Mouse (Mus musculus) heart, embryonic 14.5 days (tissue): ENCODE measurements around the gene Zfp362. TPM values are rescaled to one million over a fixed set of nuclear protein-coding genes. Genes with fewer than 3 reads are reported as not detected.

ENCODE experiments used
- ATAC-seq: fragments of 200-750 bp; cut with Nextera tagmentation; 2 replicates; pipeline ENCODE4 v1.8.0; 2017; ENCODE audit warnings: low read depth, moderate TSS enrichment; ENCODE audit not compliant: insufficient number of reproducible peaks, insufficient read depth, low FRiP score
- H3K27ac ChIP-seq, 2 experiments: fragments of 200-500 bp in 1 of 2; fragments of 300-500 bp in 1 of 2; sonication (generic) in 1 of 2; replicated peaks in 1 of 2; 2 replicates each; pipeline ENCODE4 v1.5.1; 2012 to 2014; ENCODE audit warnings: low read depth in 2 of 2, low read length in 2 of 2, control low read depth in 1 of 2, mild to moderate bottlenecking in 1 of 2, mixed read lengths in 1 of 2; ENCODE audit not compliant: control insufficient read depth in 1 of 2, insufficient read depth in 1 of 2
- H3K27me3 ChIP-seq: fragments of 300-500 bp; sonication (generic); 2 replicates; pipeline ENCODE4 v1.6.1; 2014; ENCODE audit warnings: mild to moderate bottlenecking, low read length, control low read depth; ENCODE audit not compliant: control insufficient read depth, insufficient read depth
- H3K36me3 ChIP-seq: fragments of 300-500 bp; sonication (generic); 2 replicates; pipeline ENCODE4 v1.6.1; 2014; ENCODE audit warnings: mild to moderate bottlenecking, control low read depth, low read length, mixed read lengths; ENCODE audit not compliant: control insufficient read depth, insufficient read depth
- H3K4me1 ChIP-seq, 2 experiments: fragments of 200-500 bp in 1 of 2; fragments of 300-500 bp in 1 of 2; sonication (generic) in 1 of 2; 2 replicates each; pipeline ENCODE4 v1.6.1; 2012 to 2014; ENCODE audit warnings: low read length in 2 of 2, control low read depth in 1 of 2, mixed read lengths in 1 of 2; ENCODE audit not compliant: control insufficient read depth in 2 of 2, insufficient read depth in 2 of 2
- H3K4me2 ChIP-seq: fragments of 300-500 bp; sonication (generic); 2 replicates; pipeline ENCODE4 v1.6.1; 2014; ENCODE audit warnings: mild to moderate bottlenecking, low read length
- H3K4me3 ChIP-seq, 2 experiments: fragments of 200-500 bp in 1 of 2; fragments of 300-500 bp in 1 of 2; sonication (generic) in 1 of 2; 2 replicates each; pipeline ENCODE4 v1.5.1; 2012 to 2014; ENCODE audit warnings: low read length in 2 of 2, mild to moderate bottlenecking in 2 of 2, control low read depth in 1 of 2, low read depth in 1 of 2, moderate library complexity in 1 of 2; ENCODE audit not compliant: control insufficient read depth in 1 of 2, insufficient read depth in 1 of 2
- H3K9ac ChIP-seq: fragments of 300-500 bp; sonication (generic); 2 replicates; pipeline ENCODE4 v1.6.1; 2014; ENCODE audit warnings: mild to moderate bottlenecking, low read length
- H3K9me3 ChIP-seq: fragments of 300-500 bp; sonication (generic); 2 replicates; pipeline ENCODE4 v1.6.1; 2016; ENCODE audit warnings: low read length, control low read depth; ENCODE audit not compliant: control insufficient read depth
- WGBS: fragments of 180-500 bp; shearing (Covaris S2); extraction: QIAGEN DNeasy Blood & Tissue Kit; methylation state at CpG from one replicate; pipeline ENCODE4 v1.1.7; 2014; 5-methylcytosine and 5-hydroxymethylcytosine counted together
- polyA plus RNA-seq: library from polyadenylated mRNA; unstranded; fragments of >200 nt; fragmentation: Nextera tagmentation; extraction: Ambion mirVana; gene quantifications from 2 replicates; pipeline ENCODE4 v1.2.1, GENCODE M21; 2014

The Zfp362 gene
- polyA plus RNA-seq, 1 experiment from 2014 or later: 17.6 TPM

DNA sequence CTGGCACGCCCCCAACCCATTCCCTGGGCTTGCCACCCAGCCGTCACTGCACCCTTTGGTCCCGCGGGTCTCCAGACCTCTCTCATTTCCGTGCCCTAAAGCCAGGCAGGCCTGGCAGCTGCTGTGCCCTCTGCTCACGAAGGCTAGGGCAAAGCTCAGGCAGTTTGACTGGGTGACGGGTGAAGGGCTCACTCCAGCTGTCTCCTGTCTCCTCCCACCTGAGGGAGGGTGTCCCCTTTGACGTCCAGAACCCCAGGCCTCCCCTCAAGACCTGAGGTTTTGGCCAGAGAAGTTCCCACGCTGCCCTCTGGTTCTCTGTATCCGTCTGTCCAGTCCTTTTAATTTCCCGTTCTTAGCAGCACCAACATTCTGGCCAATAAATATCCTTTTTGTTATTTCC lies 32.0 kb downstream of the Zfp362 start:
- Histone ChIP-seq H3K9me3 (no peaks in the 10 kb centered on the region), H3K9ac (no peak overlapping the region), H3K27ac (no peak overlapping the region), H3K4me2 (no peak overlapping the region), H3K4me3 (no peak overlapping the region), H3K27me3 (no peaks in the 10 kb centered on the region), H3K4me1 (peaks cover 10 to 13% of the 10 kb centered on the region in 2 experiments), H3K36me3 (peaks cover 65% of the 10 kb centered on the region)
- WGBS: 90% methylated on average over 11 of the region's 11 CpGs
- no peak for ATAC-seq

DNA sequence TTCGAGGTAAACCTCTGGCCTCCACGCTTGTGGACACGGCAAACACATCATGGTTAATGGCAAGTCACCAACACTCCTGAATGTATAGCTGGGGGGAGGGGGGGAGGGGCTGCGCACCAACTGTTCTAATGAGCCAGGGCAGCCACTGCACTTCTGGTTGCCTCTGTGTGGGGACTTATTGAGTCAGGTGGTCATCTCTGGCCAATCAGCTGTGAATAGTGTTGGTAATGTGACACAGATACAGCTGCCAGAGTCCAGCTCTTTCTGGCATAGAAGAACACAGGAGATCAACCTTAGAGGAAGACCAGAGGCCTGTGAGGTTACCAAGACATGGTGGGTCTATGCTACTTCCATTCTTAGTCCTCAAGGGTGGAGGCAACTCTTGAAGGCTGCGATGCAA lies 35.1 kb downstream of the Zfp362 start:
- H3K9me3 ChIP-seq: no peaks in the 10 kb centered on the region
- no peak overlapping the region for H3K4me3 ChIP-seq
- H3K4me1 ChIP-seq: peaks cover 11 to 13% of the 10 kb centered on the region in 2 experiments
- no peak overlapping the region for H3K4me2 ChIP-seq
- 90% methylated on average over 5 of the region's 5 CpGs for WGBS
- no peak overlapping the region for H3K27ac ChIP-seq
- no peaks in the 10 kb centered on the region for H3K27me3 ChIP-seq
- peaks cover 35% of the 10 kb centered on the region for H3K36me3 ChIP-seq
- H3K9ac ChIP-seq: no peak overlapping the region
- ATAC-seq: no peak

DNA sequence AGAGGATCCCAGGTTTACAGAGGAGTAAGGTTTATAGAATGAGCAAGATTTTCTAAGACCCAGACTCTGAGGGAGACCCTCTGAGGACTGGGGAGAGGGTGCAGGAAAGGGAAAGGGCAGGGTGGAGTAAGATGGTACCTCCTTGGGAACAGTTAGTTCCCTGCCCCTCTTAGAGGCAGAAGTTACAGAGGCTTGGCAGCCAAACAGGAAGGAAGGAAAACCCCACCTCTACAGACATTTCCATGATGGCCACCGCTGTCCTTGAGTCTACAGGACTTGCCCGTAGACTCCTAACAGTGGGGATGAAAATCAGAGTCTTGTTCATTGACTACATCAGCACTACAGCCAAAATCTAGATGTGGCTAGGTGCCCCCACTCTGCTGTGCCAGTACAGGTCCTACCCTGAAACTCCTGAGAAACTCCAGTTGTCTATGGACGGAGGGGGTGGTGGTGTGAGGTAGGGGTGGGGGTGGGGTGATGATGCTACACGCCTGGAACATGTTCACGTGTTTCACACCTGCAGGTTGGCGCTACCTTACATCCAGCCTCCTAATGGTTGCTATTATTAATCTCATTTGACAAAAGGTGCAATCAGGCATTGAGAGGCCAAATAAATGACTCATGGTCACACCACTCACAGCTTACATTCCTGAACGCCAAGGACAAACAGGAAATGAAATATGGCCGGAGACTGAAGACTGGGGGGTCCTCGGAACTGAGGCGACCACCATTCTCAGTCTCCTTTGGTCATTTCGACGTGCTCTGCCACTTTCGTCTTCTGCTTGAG lies 36.1 kb downstream of the Zfp362 start:
- peaks cover 11 to 13% of the 10 kb centered on the region in 2 experiments for H3K4me1 ChIP-seq
- 69% methylated on average over 13 of the region's 13 CpGs for WGBS
- H3K4me2 ChIP-seq: no peak overlapping the region
- 0 out of 2 replicates have a peak, but pooled peaks have one; percentile 48 for ATAC-seq
- H3K4me3 ChIP-seq: no peak overlapping the region
- H3K9ac ChIP-seq: no peak overlapping the region
- no peaks in the 10 kb centered on the region for H3K9me3 ChIP-seq
- peaks cover 26% of the 10 kb centered on the region for H3K36me3 ChIP-seq
- H3K27ac ChIP-seq: no peak overlapping the region
- no peaks in the 10 kb centered on the region for H3K27me3 ChIP-seq

DNA sequence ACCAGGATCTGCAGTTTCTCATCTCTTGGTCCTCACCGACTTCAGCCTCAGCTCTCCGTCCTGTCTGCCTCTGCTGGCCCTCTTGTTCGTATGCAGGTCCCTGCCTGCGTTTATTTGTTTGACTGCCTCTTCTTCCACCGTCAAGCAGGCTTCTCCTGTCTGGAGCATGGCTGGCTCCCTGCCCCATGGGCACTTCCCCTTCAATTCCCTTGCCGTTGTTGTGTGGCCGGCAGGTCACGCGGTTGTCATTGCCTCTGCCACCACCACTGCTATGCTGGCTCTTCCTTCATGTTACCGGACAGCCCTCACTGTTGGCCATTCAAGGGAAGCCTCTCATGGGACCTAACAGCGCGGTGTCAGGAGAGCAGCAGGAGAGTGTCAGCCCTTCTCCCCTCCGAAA lies 37.7 kb downstream of the Zfp362 start:
- Histone ChIP-seq H3K36me3 (peaks cover 10% of the 10 kb centered on the region), H3K27me3 (no peaks in the 10 kb centered on the region), H3K4me2 (no peak overlapping the region), H3K9me3 (no peaks in the 10 kb centered on the region), H3K27ac (no peak overlapping the region), H3K9ac (no peak overlapping the region), H3K4me3 (no peak overlapping the region), H3K4me1 (peaks cover 11 to 13% of the 10 kb centered on the region in 2 experiments)
- no peak for ATAC-seq
- 70% methylated on average over 13 of the region's 13 CpGs for WGBS

DNA sequence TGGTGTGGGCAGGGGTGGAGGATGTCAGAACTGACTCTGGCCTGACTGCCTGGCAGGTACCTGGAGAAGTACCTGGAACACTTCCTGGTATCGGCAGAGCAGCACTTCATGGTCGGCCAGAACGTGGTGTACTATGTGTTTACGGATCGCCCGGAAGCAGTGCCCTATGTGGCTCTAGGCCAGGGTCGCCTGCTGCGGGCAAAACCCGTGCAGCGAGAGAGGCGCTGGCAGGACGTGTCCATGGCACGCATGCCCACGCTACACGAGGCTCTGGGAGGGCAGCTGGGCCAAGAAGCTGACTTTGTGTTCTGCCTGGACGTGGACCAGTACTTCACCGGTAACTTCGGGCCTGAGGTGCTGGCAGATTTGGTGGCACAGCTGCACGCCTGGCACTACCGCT lies 38.9 kb downstream of the Zfp362 start:
- WGBS: 85% methylated on average over 20 of the region's 20 CpGs
- Histone ChIP-seq H3K27me3 (no peaks in the 10 kb centered on the region), H3K4me1 (peaks cover 11 to 13% of the 10 kb centered on the region in 2 experiments), H3K4me3 (no peak overlapping the region), H3K36me3 (no peaks in the 10 kb centered on the region; the same call in 1 of the 2 replicates), H3K4me2 (no peak overlapping the region), H3K9ac (no peak overlapping the region), H3K9me3 (0 out of 2 replicates have a peak, but pooled peaks cover 5% of the 10 kb centered on the region), H3K27ac (no peak overlapping the region)
- no peak for ATAC-seq

DNA sequence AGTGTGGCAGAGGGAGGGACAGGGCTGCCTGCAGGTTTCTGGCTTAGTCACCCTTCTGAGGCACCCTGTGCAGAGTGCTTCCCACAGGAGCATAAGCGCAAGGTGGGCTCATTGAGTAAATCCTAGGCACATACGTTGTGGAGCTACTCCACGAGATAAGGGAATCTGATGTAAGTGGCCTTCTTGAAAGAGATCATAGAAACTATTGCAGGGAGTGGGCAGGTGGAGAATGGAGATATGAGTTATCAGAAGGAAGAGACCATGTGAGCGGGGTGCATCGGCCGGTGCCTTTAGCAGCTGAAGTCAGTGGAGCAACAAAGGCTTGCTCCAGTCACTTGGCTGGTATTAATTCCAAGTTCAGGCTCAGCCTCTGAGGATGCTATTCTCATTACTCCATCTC lies 45.8 kb downstream of the Zfp362 start:
- 0 out of 2 replicates have a peak, but pooled peaks cover 5% of the 10 kb centered on the region for H3K9me3 ChIP-seq
- peaks cover 2% of the 10 kb centered on the region; the same call in 1 of the 2 replicates for H3K36me3 ChIP-seq
- no peak overlapping the region for H3K4me3 ChIP-seq
- 48% methylated on average over 6 of the region's 6 CpGs for WGBS
- no peak overlapping the region for H3K4me2 ChIP-seq
- no peaks in the 10 kb centered on the region for H3K27me3 ChIP-seq
- no peaks in the 10 kb centered on the region for H3K4me1 ChIP-seq
- no peak overlapping the region for H3K27ac ChIP-seq
- H3K9ac ChIP-seq: no peak overlapping the region
- ATAC-seq: no peak

DNA sequence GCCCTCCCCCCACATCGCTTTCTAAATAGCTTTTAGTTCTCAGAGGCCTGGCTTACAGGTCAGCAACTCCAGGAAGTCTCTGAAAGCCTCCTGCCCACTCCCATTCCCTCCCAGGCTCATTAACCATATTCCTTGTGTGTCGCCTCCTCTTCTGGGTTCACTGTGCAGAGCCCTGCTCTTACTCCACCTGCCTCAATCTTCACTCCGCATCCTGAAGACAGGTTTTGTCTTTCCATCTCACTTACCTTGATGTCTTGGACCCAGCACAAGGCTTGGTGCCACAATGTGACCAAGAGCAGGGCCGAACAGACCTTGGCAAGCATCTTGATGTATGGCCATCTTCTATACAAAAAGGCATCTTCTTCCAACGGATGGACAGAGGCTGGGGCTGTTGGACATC lies 46.6 kb downstream of the Zfp362 start:
- 85% methylated on average over 5 of the region's 5 CpGs for whole genome bisulfite sequencing
- ATAC-seq: no peak
- H3K36me3 ChIP-seq: peaks cover 8% of the 10 kb centered on the region

More for the DNA sequence above, 46.6 kb downstream of the Zfp362 start:
- no peak overlapping the region for H3K9ac ChIP-seq
- no peak overlapping the region for H3K4me3 ChIP-seq
- no peaks in the 10 kb centered on the region for H3K27me3 ChIP-seq
- H3K9me3 ChIP-seq: 0 out of 2 replicates have a peak, but pooled peaks cover 5% of the 10 kb centered on the region
- H3K4me1 ChIP-seq: no peaks in the 10 kb centered on the region
- no peak overlapping the region for H3K4me2 ChIP-seq
- no peak overlapping the region for H3K27ac ChIP-seq
